Mouse (Mus musculus): ENCODE measurements around the gene Kif16b. TPM values are rescaled to one million over a fixed set of nuclear protein-coding genes. Genes with fewer than 3 reads are reported as not detected.
A peak's percentile ranks its signal among the peaks of the same experiment; 100 is the strongest.

The Kif16b gene
- polyA plus RNA-seq, 1 experiment from 2014 or later = 10.3 TPM

- H3K4me1 ChIP-seq (ENCODE audit: insufficient read depth) = no peaks in the 10 kb centered on the region
- H3K9ac ChIP-seq = no peak overlapping the region
- no peaks in the 10 kb centered on the region for H3K27me3 ChIP-seq (ENCODE audit: insufficient read depth, low read length)
- WGBS = 27% methylated on average over 7 of the region's 7 CpGs
- no peak for TF ChIP-seq CTCF (IDR thresholded peaks at IDR 0.05; ENCODE audit: low read depth)
- H3K4me3 ChIP-seq (ENCODE audit: low read depth, low read length) = no peak overlapping the region
- no peaks in the 10 kb centered on the region for H3K36me3 ChIP-seq (ENCODE audit: insufficient read depth)
- H3K27ac ChIP-seq (ENCODE audit: low read depth) = no peak overlapping the region
- no peaks in the 10 kb centered on the region for H3K9me3 ChIP-seq (ENCODE audit: low read depth, low read length)
- DNase-seq = peak; percentile 83
- no peak overlapping the region for H3K4me2 ChIP-seq
- peak; percentile 94 for ATAC-seq (ENCODE audit: insufficient read depth)
Measured at GRCm38 (mm10) chr2:142651591-142651990, 249.7 kb downstream of the Kif16b start.

- Histone ChIP-seq H3K36me3 (ENCODE audit: insufficient read depth) (no peaks in the 10 kb centered on the region), H3K9me3 (ENCODE audit: low read depth, low read length) (no peaks in the 10 kb centered on the region), H3K4me3 (ENCODE audit: low read depth, low read length) (no peak overlapping the region), H3K9ac (no peak overlapping the region), H3K27me3 (ENCODE audit: insufficient read depth, low read length) (no peaks in the 10 kb centered on the region), H3K4me1 (ENCODE audit: insufficient read depth) (no peaks in the 10 kb centered on the region), H3K27ac (ENCODE audit: low read depth) (no peak overlapping the region), H3K4me2 (no peak overlapping the region)
- DNase-seq (no peak), ATAC-seq (ENCODE audit: insufficient read depth) (no peak)
- 91% methylated on average over 8 of the region's 8 CpGs for WGBS
- TF ChIP-seq CTCF (IDR thresholded peaks at IDR 0.05; ENCODE audit: low read depth) = no peak
Measured at GRCm38 (mm10) chr2:142648023-142648453, 253.3 kb downstream of the Kif16b start.

- no peak for ATAC-seq (ENCODE audit: insufficient read depth)
- no peak overlapping the region for H3K9ac ChIP-seq
- no peaks in the 10 kb centered on the region for H3K36me3 ChIP-seq (ENCODE audit: insufficient read depth)
- H3K27ac ChIP-seq (ENCODE audit: low read depth) = no peak overlapping the region
- H3K4me1 ChIP-seq (ENCODE audit: insufficient read depth) = no peaks in the 10 kb centered on the region
- H3K4me2 ChIP-seq = no peak overlapping the region
- no peak overlapping the region for H3K4me3 ChIP-seq (ENCODE audit: low read depth, low read length)
- no peaks in the 10 kb centered on the region for H3K27me3 ChIP-seq (ENCODE audit: insufficient read depth, low read length)
- no peaks in the 10 kb centered on the region for H3K9me3 ChIP-seq (ENCODE audit: low read depth, low read length)
- 81% methylated on average over 4 of the region's 4 CpGs for WGBS
- no peak for DNase-seq
- TF ChIP-seq CTCF (IDR thresholded peaks at IDR 0.05; ENCODE audit: low read depth) = no peak
Measured at GRCm38 (mm10) chr2:142646863-142647262, 254.5 kb downstream of the Kif16b start.

DNA sequence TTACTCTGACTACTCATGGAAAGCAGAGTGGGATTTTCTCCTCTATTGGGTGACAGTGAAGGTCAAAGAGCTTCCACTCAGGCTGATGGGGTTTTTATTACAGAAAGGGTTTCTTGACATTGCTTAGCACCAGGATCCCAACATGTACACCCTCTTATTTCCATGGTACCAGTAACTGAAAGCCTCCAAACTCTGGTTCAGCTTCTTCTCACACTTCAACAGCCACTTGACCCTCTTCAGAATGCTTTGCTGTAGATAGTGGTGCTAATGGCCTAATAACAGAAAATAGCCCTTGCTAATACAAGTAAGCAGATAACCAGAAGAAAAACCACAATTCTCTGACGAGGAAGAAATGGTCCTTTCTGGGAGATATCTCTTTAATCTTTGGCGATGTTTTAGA lies 259.6 kb downstream of the Kif16b start:
- WGBS = 60% methylated on average over 2 of the region's 2 CpGs
- Histone ChIP-seq H3K4me1 (ENCODE audit: insufficient read depth) (no peaks in the 10 kb centered on the region), H3K9ac (no peak overlapping the region), H3K36me3 (ENCODE audit: insufficient read depth) (no peaks in the 10 kb centered on the region), H3K27ac (ENCODE audit: low read depth) (no peak overlapping the region), H3K27me3 (ENCODE audit: insufficient read depth, low read length) (no peaks in the 10 kb centered on the region), H3K4me3 (ENCODE audit: low read depth, low read length) (no peak overlapping the region), H3K9me3 (ENCODE audit: low read depth, low read length) (no peaks in the 10 kb centered on the region), H3K4me2 (no peak overlapping the region)
- DNase-seq (no peak), ATAC-seq (ENCODE audit: insufficient read depth) (no peak)
- no peak for TF ChIP-seq CTCF (IDR thresholded peaks at IDR 0.05; ENCODE audit: low read depth)

DNA sequence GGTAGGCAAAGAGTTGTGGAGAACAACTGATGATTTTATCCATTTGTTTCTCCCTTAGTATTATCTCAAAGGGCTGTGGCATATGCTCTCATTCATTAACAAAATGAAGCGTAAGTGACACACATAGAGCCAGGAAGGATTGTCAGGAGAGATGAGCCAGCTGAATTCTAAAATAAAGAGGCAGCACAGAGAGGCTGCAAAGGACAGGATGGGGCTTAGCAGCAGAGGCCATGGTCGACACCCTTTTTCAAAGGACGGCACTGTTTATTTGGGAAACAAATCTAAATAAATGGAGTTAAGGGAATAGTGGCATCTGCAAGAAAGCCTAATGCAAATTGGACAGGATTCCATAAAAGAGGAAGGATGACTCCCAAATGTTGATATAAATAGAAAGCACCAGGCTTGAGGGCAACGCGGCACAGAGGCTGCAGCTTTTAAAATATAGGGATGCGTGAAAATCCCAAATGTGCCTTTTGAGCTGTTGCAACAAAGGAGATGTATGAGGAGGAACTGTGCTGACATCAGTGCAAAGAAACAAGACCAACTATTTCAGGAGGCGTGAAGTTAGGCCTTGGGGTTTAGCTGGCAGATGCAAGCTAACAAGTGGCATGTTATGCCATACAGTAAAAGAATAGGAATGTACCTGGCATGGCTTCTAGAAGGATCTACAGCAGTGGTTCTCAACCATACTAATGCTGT lies 265.6 kb downstream of the Kif16b start:
- ATAC-seq (ENCODE audit: insufficient read depth) (no peak; the same call in 1 of the 2 replicates), DNase-seq (peak; percentile 15)
- H3K4me2 ChIP-seq = no peak overlapping the region
- 56% methylated on average over 7 of the region's 7 CpGs for WGBS
- no peaks in the 10 kb centered on the region for H3K36me3 ChIP-seq (ENCODE audit: insufficient read depth)
- TF ChIP-seq CTCF (IDR thresholded peaks at IDR 0.05; ENCODE audit: low read depth) = no peak
- no peak overlapping the region for H3K9ac ChIP-seq
- no peaks in the 10 kb centered on the region for H3K9me3 ChIP-seq (ENCODE audit: low read depth, low read length)
- no peaks in the 10 kb centered on the region for H3K27me3 ChIP-seq (ENCODE audit: insufficient read depth, low read length)
- H3K4me3 ChIP-seq (ENCODE audit: low read depth, low read length) = no peak overlapping the region
- no peaks in the 10 kb centered on the region for H3K4me1 ChIP-seq (ENCODE audit: insufficient read depth)
- H3K27ac ChIP-seq (ENCODE audit: low read depth) = no peak overlapping the region

DNA sequence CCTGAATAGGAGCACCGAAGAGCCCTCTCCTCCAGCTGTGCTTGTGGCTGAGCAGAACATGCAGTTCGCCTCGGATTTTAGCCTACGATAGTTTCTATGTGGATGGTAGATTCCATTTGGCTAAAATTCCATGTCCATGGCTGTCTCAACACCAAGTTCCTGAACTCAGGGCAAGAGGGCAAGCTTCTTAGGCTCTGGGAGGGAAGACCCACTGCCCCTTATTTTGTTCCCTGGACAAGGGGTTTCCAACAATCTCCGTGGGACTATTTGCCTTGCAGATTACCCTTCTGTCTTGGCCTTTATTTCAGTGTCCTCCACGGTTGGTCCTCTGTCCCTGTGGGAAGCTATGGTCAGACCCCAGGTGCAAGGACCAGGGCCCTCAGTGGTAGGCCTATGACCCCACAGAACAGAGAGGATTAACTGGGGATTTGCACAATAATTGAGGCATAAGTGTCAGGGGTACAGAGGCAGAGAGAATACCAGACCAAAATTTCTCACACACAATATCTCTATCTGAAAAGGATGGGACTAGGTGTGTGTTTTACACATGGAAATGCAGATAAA lies 267.3 kb downstream of the Kif16b start:
- H3K27me3 ChIP-seq (ENCODE audit: insufficient read depth, low read length) = no peaks in the 10 kb centered on the region
- no peak overlapping the region for H3K9ac ChIP-seq
- no peak for TF ChIP-seq CTCF (IDR thresholded peaks at IDR 0.05; ENCODE audit: low read depth)
- H3K36me3 ChIP-seq (ENCODE audit: insufficient read depth) = no peaks in the 10 kb centered on the region
- H3K9me3 ChIP-seq (ENCODE audit: low read depth, low read length) = no peaks in the 10 kb centered on the region
- no peak for ATAC-seq (ENCODE audit: insufficient read depth)
- H3K4me3 ChIP-seq (ENCODE audit: low read depth, low read length) = no peak overlapping the region
- DNase-seq = no peak
- no peaks in the 10 kb centered on the region for H3K4me1 ChIP-seq (ENCODE audit: insufficient read depth)
- H3K27ac ChIP-seq (ENCODE audit: low read depth) = no peak overlapping the region
- 79% methylated on average over 6 of the region's 6 CpGs for WGBS
- no peak overlapping the region for H3K4me2 ChIP-seq

GRCm38 (mm10) chr2:142629523-142630312 lies 271.6 kb downstream of the Kif16b start:
- WGBS = 76% methylated on average over 2 of the region's 2 CpGs
- Histone ChIP-seq H3K27ac (ENCODE audit: low read depth) (no peak overlapping the region), H3K4me3 (ENCODE audit: low read depth, low read length) (no peak overlapping the region), H3K4me1 (ENCODE audit: insufficient read depth) (no peaks in the 10 kb centered on the region), H3K36me3 (ENCODE audit: insufficient read depth) (no peaks in the 10 kb centered on the region), H3K27me3 (ENCODE audit: insufficient read depth, low read length) (no peaks in the 10 kb centered on the region), H3K9ac (no peak overlapping the region), H3K4me2 (no peak overlapping the region), H3K9me3 (ENCODE audit: low read depth, low read length) (no peaks in the 10 kb centered on the region)
- TF ChIP-seq CTCF (IDR thresholded peaks at IDR 0.05; ENCODE audit: low read depth) = no peak
- ATAC-seq (ENCODE audit: insufficient read depth) (no peak), DNase-seq (peak; percentile 19)

Data from lung, embryonic 14.5 days (tissue).